Mouse (Mus musculus) megakaryocyte, embryonic 14.5 days (primary cell): Measurements from ENCODE around the gene Gm13889. TPM values are rescaled to one million over a fixed set of nuclear protein-coding genes. Genes with fewer than 3 reads are reported as not detected.

Source experiments
- H3K27me3 ChIP-seq: replicated peaks from 2 replicates; pipeline ENCODE3; 2012; ENCODE audit warnings: inconsistent platforms
- H3K36me3 ChIP-seq: replicated peaks from 2 replicates; pipeline ENCODE3; 2012; ENCODE audit warnings: low read length, inconsistent platforms, mixed read lengths
- H3K4me1 ChIP-seq: 2 replicates; pipeline ENCODE4 v1.6.1; 2012; ENCODE audit warnings: inconsistent platforms
- H3K4me3 ChIP-seq: replicated peaks from 2 replicates; pipeline ENCODE3; 2012; ENCODE audit warnings: moderate library complexity, mild to moderate bottlenecking, inconsistent platforms
- H3K9me3 ChIP-seq: 2 replicates; pipeline ENCODE4 v1.6.1; 2012; ENCODE audit warnings: inconsistent platforms
- FLI1 ChIP-seq: IDR thresholded peaks from 2 replicates; pipeline ENCODE4 v1.6.1; 2012; ENCODE audit warnings: low read length, inconsistent platforms, mixed read lengths
- GATA1 ChIP-seq: IDR thresholded peaks from 3 replicates; pipeline ENCODE4 v1.6.1; 2012; ENCODE audit warnings: mixed read lengths, low read length, inconsistent platforms, borderline replicate concordance
- polyA plus RNA-seq: library from polyadenylated mRNA; stranded (reverse); fragments of >175 nt; gene quantifications from 2 replicates; pipeline ENCODE4 v1.2.3, GENCODE M21; 2012; ENCODE audit warnings: low replicate concordance; ENCODE audit not compliant: insufficient read depth

Gene Gm13889
- polyA plus RNA-seq, 1 experiment: 1.7 TPM

GRCm38 (mm10) chr2:93941670-93942069 lies 15.3 kb downstream of the Gm13889 start:
- H3K27me3 ChIP-seq: peaks cover 88% of the 10 kb centered on the region
- no peak overlapping the region for H3K4me3 ChIP-seq
- peaks cover 19% of the 10 kb centered on the region for H3K4me1 ChIP-seq
- H3K9me3 ChIP-seq: peaks cover 27% of the 10 kb centered on the region
- no peaks in the 10 kb centered on the region for H3K36me3 ChIP-seq
- TF ChIP-seq GATA1 (no peak), FLI1 (no peak)

- Histone ChIP-seq H3K4me3 (no peak overlapping the region), H3K4me1 (peaks cover 19% of the 10 kb centered on the region), H3K9me3 (peaks cover 16% of the 10 kb centered on the region), H3K27me3 (peaks cover 88% of the 10 kb centered on the region), H3K36me3 (no peaks in the 10 kb centered on the region)
- TF ChIP-seq GATA1 (no peak), FLI1 (no peak)
These were observed 18.5 kb downstream of the Gm13889 start for GRCm38 (mm10) chr2:93938534-93938933.

GRCm38 (mm10) chr2:93928866-93929265 lies 28.1 kb downstream of the Gm13889 start:
- peaks cover 91% of the 10 kb centered on the region for H3K27me3 ChIP-seq
- H3K36me3 ChIP-seq: no peaks in the 10 kb centered on the region
- H3K4me1 ChIP-seq: no peaks in the 10 kb centered on the region
- H3K9me3 ChIP-seq: no peaks in the 10 kb centered on the region
- H3K4me3 ChIP-seq: no peak overlapping the region
- TF ChIP-seq GATA1 (no peak), FLI1 (no peak)

DNA sequence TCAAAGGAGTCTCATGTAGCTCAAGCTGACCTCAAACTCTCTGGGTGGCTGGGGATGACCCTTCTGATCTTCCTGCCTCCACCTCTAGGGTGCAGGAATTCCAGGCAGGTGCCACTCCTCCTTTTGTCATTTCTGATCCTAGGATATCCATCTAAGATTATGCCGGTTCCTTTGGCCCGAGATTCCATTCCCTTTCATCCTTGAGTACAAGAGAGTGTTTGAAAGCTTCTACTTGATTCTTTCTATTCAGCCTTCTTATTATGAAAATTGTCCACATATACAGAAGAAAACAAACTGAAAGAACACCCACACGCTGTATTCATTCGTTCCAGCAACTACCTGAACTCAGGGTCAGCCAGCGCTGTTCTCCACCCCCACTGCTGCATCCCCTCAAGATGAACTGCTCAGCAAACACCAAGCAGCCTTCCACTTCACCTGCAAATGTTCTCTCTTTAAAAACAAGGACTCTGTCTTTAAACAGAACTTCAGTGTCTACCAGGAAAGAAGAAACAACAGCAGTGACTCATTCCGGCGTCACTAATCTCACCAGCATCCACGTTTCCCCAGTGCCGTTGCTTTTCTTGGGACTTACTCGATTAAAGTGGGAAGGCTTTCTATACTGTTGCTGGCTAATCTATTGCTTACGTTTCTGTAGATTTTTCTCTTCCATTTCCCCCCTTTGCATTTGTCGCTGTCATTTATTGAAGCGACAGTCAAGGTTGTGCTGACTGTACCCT lies 29.1 kb downstream of the Gm13889 start:
- Histone ChIP-seq H3K4me3 (no peak overlapping the region), H3K36me3 (no peaks in the 10 kb centered on the region), H3K9me3 (no peaks in the 10 kb centered on the region), H3K27me3 (peaks cover 92% of the 10 kb centered on the region), H3K4me1 (no peaks in the 10 kb centered on the region)
- TF ChIP-seq FLI1 (no peak), GATA1 (no peak)

DNA sequence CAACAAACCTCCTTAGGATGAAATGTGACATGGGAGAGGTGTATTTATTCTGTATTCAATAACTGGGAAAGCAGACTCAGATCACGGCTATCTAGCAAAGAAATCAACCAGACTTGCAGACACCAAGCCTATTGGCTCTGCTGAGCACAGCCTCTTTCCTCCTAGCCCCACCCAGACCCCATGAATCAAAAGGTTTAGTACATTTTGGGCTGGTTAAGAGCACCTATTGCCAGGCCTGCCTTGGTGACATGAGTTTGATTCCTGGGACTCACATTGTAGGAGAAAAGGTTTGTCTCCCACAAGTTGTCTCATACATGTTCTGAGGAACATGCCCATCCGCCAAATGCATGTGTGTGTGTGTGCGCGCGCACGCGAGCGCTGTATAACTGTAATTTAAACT lies 30.9 kb downstream of the Gm13889 start:
- H3K36me3 ChIP-seq: no peaks in the 10 kb centered on the region
- H3K4me1 ChIP-seq: no peaks in the 10 kb centered on the region
- TF ChIP-seq FLI1 (no peak), GATA1 (no peak)
- no peak overlapping the region for H3K4me3 ChIP-seq
- peaks cover 89% of the 10 kb centered on the region for H3K27me3 ChIP-seq
- no peaks in the 10 kb centered on the region for H3K9me3 ChIP-seq

- TF ChIP-seq FLI1: no peak
- no peak for TF ChIP-seq GATA1
- no peaks in the 10 kb centered on the region for H3K4me1 ChIP-seq
- H3K27me3 ChIP-seq: peaks cover 78% of the 10 kb centered on the region
- no peaks in the 10 kb centered on the region for H3K36me3 ChIP-seq
- peaks cover 8% of the 10 kb centered on the region for H3K9me3 ChIP-seq
- no peak overlapping the region for H3K4me3 ChIP-seq
These were observed 37.9 kb downstream of the Gm13889 start for GRCm38 (mm10) chr2:93919093-93919492.

DNA sequence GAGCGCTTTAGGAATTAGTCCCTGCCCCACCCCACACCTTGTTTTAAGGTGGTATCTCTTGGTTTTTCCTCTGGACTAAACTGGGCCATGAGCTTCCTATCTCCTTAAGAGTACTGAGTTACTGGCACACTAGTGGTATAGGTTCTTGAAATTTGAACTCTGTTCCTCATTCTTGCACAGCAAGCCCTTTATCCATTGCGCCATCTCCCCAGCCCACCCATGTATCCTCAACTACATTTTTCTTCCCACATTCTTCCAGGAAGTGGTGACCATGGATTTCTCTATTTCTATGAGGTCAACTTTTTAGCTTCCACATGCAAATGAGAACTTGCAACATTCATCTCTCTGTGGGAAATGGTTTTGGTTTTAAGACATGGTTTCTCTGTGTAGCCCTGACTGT lies 43.4 kb downstream of the Gm13889 start:
- Histone ChIP-seq H3K4me3 (no peak overlapping the region), H3K4me1 (peaks cover 30% of the 10 kb centered on the region), H3K27me3 (peaks cover 81% of the 10 kb centered on the region), H3K9me3 (peaks cover 12% of the 10 kb centered on the region), H3K36me3 (no peaks in the 10 kb centered on the region)
- TF ChIP-seq GATA1 (no peak), FLI1 (no peak)

DNA sequence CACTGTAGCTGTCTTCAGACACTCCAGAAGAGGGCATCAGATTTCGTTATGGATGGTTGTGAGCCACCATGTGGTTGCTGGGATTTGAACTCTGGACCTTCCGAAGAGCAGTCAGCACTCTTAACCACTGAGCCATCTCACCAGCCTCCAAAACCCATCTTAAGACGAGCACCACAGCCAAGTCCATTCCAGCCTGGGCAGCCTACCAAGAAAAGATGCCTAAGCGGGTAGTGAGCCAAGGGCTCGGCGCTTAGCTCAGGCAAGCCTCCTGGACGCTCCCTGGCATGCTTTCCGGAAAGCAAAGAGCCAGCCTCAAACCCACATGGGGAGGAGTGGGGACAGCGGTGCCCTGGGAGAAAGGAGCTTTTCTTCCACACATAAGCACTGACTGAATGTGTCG lies 45.1 kb downstream of the Gm13889 start:
- H3K4me3 ChIP-seq: no peak overlapping the region
- peaks cover 4% of the 10 kb centered on the region; the same call in 1 of the 2 replicates for H3K9me3 ChIP-seq
- peaks cover 82% of the 10 kb centered on the region for H3K27me3 ChIP-seq
- no peaks in the 10 kb centered on the region for H3K36me3 ChIP-seq
- TF ChIP-seq GATA1: no peak
- no peak for TF ChIP-seq FLI1
- peaks cover 44% of the 10 kb centered on the region for H3K4me1 ChIP-seq

DNA sequence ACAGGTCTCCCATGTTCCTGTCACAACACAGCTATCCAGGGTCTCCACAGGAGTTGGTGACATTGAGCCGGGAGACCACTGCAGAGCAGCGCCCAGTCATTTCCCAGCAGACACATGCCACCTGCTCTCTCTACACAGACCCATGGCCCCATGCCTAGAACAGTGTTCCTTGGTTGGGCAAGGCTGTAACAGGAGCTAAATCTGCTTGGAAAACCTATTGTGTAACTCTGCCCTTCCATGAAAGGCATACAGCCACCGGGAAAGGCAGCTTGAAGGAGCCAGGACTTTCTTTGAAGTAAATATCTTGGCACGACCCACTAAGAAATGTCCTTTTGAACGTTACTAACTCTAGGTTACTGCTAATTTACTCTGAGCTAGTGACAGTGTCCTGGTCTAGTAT lies 47.3 kb downstream of the Gm13889 start:
- Histone ChIP-seq H3K4me3 (no peak overlapping the region), H3K36me3 (no peaks in the 10 kb centered on the region), H3K27me3 (peaks cover 81% of the 10 kb centered on the region), H3K4me1 (peaks cover 52% of the 10 kb centered on the region), H3K9me3 (0 out of 2 replicates have a peak, but pooled peaks cover 4% of the 10 kb centered on the region)
- no peak for TF ChIP-seq FLI1
- TF ChIP-seq GATA1: no peak

GRCm38 (mm10) chr2:93907519-93908294 lies 49.3 kb downstream of the Gm13889 start:
- no peaks in the 10 kb centered on the region for H3K9me3 ChIP-seq
- no peaks in the 10 kb centered on the region for H3K36me3 ChIP-seq
- TF ChIP-seq GATA1 (no peak), FLI1 (no peak)
- peaks cover 67% of the 10 kb centered on the region for H3K4me1 ChIP-seq
- no peak overlapping the region for H3K4me3 ChIP-seq
- H3K27me3 ChIP-seq: peaks cover 88% of the 10 kb centered on the region
